12 mouse cellular contexts compared by ENCODE assay signal in the genomic region with DNA sequence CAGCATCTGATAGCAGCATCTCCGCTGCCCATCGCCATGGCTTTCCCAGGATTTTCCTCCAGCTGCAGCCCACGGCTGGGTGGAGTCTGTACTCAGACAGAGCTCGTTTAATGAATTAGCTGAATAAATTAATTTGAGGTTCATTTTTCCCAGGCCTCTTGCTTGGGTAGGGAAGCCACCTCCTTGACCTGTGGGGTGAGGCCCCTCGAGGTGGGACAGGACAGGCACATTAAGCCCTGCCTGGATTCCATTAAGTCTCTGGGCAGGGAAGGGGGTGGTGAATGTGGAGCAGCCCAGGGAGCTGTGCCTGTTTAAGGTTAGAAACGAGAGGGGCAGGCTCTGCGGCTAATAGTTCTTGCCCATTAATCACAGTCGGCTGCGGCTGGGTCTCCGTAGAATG. TPM values are rescaled to one million over a fixed set of nuclear protein-coding genes. Genes with fewer than 3 reads are reported as not detected.
DNase-seq lines count a peak whose midpoint lies in the region; ATAC-seq and TF ChIP-seq lines count a peak whose summit lies in the region.
"Had no signal": no experiment of that assay in that cellular context is flagged by ENCODE, and none has a peak within 500 bp of the region (broad histone marks: within the 10 kb centered on the region; RNA-seq: fewer than 3 reads in every experiment).

No protein-coding gene starts in this region.

- no peaks in the 10 kb centered on the region for H3K36me3 ChIP-seq in midbrain, embryonic 10.5 days
- no peaks in the 10 kb centered on the region for H3K36me3 ChIP-seq in midbrain, postnatal 0 days (ENCODE audit: insufficient read depth, low read length)
- H3K36me3 ChIP-seq in forebrain, embryonic 12.5 days (replicated peaks): no peaks in the 10 kb centered on the region
- H3K36me3 ChIP-seq in limb, embryonic 14.5 days (ENCODE audit: control insufficient read depth, insufficient read depth, low read length): no peaks in the 10 kb centered on the region

- H3K4me1 ChIP-seq in midbrain, embryonic 10.5 days: peaks cover 23% of the 10 kb centered on the region
- no peaks in the 10 kb centered on the region for H3K4me1 ChIP-seq in midbrain, postnatal 0 days (ENCODE audit: insufficient read depth, low read length)
- H3K4me1 ChIP-seq in forebrain, embryonic 12.5 days: peaks cover 23% of the 10 kb centered on the region
- H3K4me1 ChIP-seq in limb, embryonic 14.5 days (ENCODE audit: control insufficient read depth, insufficient read depth, low read length): peaks cover 17% of the 10 kb centered on the region
- no peaks in the 10 kb centered on the region for H3K4me1 ChIP-seq in lung, adult 2 months (ENCODE audit: control insufficient read depth, insufficient read depth, low read length)

- no peak for TF ChIP-seq CTCF in midbrain, postnatal 0 days (IDR thresholded peaks at IDR 0.05)
- no peak for TF ChIP-seq CTCF in lung, adult 2 months (IDR thresholded peaks at IDR 0.05; ENCODE audit: insufficient read depth, low read length)

- H3K9ac ChIP-seq in midbrain, postnatal 0 days (replicated peaks; ENCODE audit: low read length, poor library complexity, severe bottlenecking): no peak overlapping the region
- H3K9ac ChIP-seq in forebrain, embryonic 12.5 days: no peak overlapping the region
- no peak overlapping the region for H3K9ac ChIP-seq in limb, embryonic 14.5 days (ENCODE audit: low read depth, low read length, severe bottlenecking)

- no peak for ATAC-seq in midbrain, postnatal 0 days (ENCODE audit: low FRiP score)
- ATAC-seq in forebrain, embryonic 12.5 days (ENCODE audit: low FRiP score): peak; percentile 85
- ATAC-seq in limb, embryonic 14.5 days (ENCODE audit: low FRiP score, low read depth): no peak
- ATAC-seq in cerebellum, adult (ENCODE audit: insufficient number of reproducible peaks, low FRiP score, low TSS enrichment): no peak

- TF ChIP-seq POLR2A in limb, embryonic 14.5 days (IDR thresholded peaks at IDR 0.05; ENCODE audit: borderline replicate concordance, extremely low read depth, insufficient read depth, insufficient read length): no peak
- TF ChIP-seq POLR2A in lung, adult 2 months (IDR thresholded peaks at IDR 0.05; ENCODE audit: borderline replicate concordance, extremely low read depth, low read depth, low read length): no peak

- H3K4me3 ChIP-seq in midbrain, embryonic 10.5 days: no peak overlapping the region
- no peak overlapping the region for H3K4me3 ChIP-seq in midbrain, postnatal 0 days (ENCODE audit: low read depth, low read length)
- H3K4me3 ChIP-seq in forebrain, embryonic 12.5 days (replicated peaks): no peak overlapping the region
- H3K4me3 ChIP-seq in limb, embryonic 14.5 days (replicated peaks; ENCODE audit: low read length): no peak overlapping the region
- H3K4me3 ChIP-seq in lung, adult 2 months (replicated peaks; ENCODE audit: extremely low read depth, low read depth, low read length): no peak overlapping the region

- peaks cover 51% of the 10 kb centered on the region for H3K27me3 ChIP-seq in midbrain, embryonic 10.5 days (ENCODE audit: low read depth, poor library complexity, severe bottlenecking)
- 0 out of 2 replicates have a peak, but pooled peaks cover 4% of the 10 kb centered on the region for H3K27me3 ChIP-seq in midbrain, postnatal 0 days (ENCODE audit: insufficient read depth, low read length)
- H3K27me3 ChIP-seq in forebrain, embryonic 12.5 days: peaks cover 33% of the 10 kb centered on the region
- H3K27me3 ChIP-seq in limb, embryonic 14.5 days (ENCODE audit: control insufficient read depth, insufficient read depth, low read length): peaks cover 6% of the 10 kb centered on the region; the same call in 1 of the 2 replicates

- peak overlapping the region; percentile 30 for H3K27ac ChIP-seq in midbrain, embryonic 10.5 days (replicated peaks)
- no peak overlapping the region for H3K27ac ChIP-seq in midbrain, postnatal 0 days (ENCODE audit: low read depth, low read length)
- H3K27ac ChIP-seq in forebrain, embryonic 12.5 days: peak overlapping the region; percentile 73
- 0 out of 2 replicates have a peak overlapping the region, but pooled peaks have one; percentile 14 for H3K27ac ChIP-seq in limb, embryonic 14.5 days (replicated peaks; ENCODE audit: low read depth, low read length)

- no peak for DNase-seq in midbrain, embryonic 10.5 days (ENCODE audit: low spot score)
- no peak for DNase-seq in midbrain, postnatal 0 days (ENCODE audit: low spot score)
- DNase-seq in limb, embryonic 14.5 days (ENCODE audit: low spot score): no peak
- peak; percentile 20 for DNase-seq in yolk sac, embryonic 10.5 days (ENCODE audit: low spot score)
- no peak for DNase-seq in lung, adult 2 months
- no peak for DNase-seq in kidney, adult 8-10 months
- DNase-seq: cerebellum, postnatal 25 days; lung, postnatal 10 days had no signal

- WGBS in midbrain, embryonic 10.5 days: 44% methylated on average over 10 of the region's 10 CpGs
- 34% methylated on average over 10 of the region's 10 CpGs for WGBS in midbrain, postnatal 0 days
- WGBS in forebrain, embryonic 12.5 days: 6% methylated on average over 10 of the region's 10 CpGs
- 13% methylated on average over 10 of the region's 10 CpGs for WGBS in limb, embryonic 14.5 days
- WGBS in lung, adult 2 months: 39% methylated on average over 10 of the region's 10 CpGs

- no peaks in the 10 kb centered on the region for H3K9me3 ChIP-seq in midbrain, embryonic 10.5 days (replicated peaks)
- no peaks in the 10 kb centered on the region for H3K9me3 ChIP-seq in midbrain, postnatal 0 days (ENCODE audit: low read length)
- H3K9me3 ChIP-seq in forebrain, embryonic 12.5 days: no peaks in the 10 kb centered on the region
- H3K9me3 ChIP-seq in limb, embryonic 14.5 days (ENCODE audit: control insufficient read depth, low read length): no peaks in the 10 kb centered on the region

- H3K4me2 ChIP-seq in midbrain, postnatal 0 days (ENCODE audit: low read depth, low read length, poor library complexity, severe bottlenecking): no peak overlapping the region
- H3K4me2 ChIP-seq in forebrain, embryonic 12.5 days: peak overlapping the region; percentile 19
- H3K4me2 ChIP-seq in limb, embryonic 14.5 days (replicated peaks; ENCODE audit: low read depth, low read length, severe bottlenecking): no peak overlapping the region

RNA-seq across cellular contexts. Expression of a gene that starts 30.1 kb away (rescaled TPM):
- 0.06 TPM in 1 of 2 replicates, not detected in the other for polyA plus RNA-seq in midbrain, embryonic 10.5 days (2016; fragmentation: Nextera tagmentation; extraction: Ambion mirVana)
- total RNA-seq in midbrain, postnatal 0 days (2014; rRNA removed): 0.38 TPM in 1 of 2 replicates, not detected in the other
- polyA plus RNA-seq in midbrain, postnatal 0 days (2015; fragmentation: Nextera tagmentation; extraction: Ambion mirVana): 0.07 TPM in 1 of 2 replicates, not detected in the other
- polyA plus RNA-seq in forebrain, embryonic 12.5 days (2016; fragmentation: Nextera tagmentation; extraction: Ambion mirVana): 0.20 TPM in 1 of 2 replicates, not detected in the other
- polyA plus RNA-seq in limb, embryonic 14.5 days (2012; rRNA removed): not detected in 2 replicates
- 0.08 TPM in 1 of 2 replicates, not detected in the other for polyA plus RNA-seq in limb, embryonic 14.5 days (2014; fragmentation: Nextera tagmentation; extraction: Ambion mirVana)
- polyA plus RNA-seq in lung, adult 2 months (2012; rRNA removed): not detected in 2 replicates
- polyA plus RNA-seq: C2C12; large intestine, adult 2 months had no signal
